Mouse (Mus musculus) forebrain, embryonic 11.5 days (tissue): ENCODE results near the gene Gramd2. TPM values are rescaled to one million over a fixed set of nuclear protein-coding genes. Genes with fewer than 3 reads are reported as not detected.

Experiments
- ATAC-seq: fragments of 200-750 bp; cut with Nextera tagmentation; replicated peaks from 2 replicates; pipeline ENCODE4 v1.8.0; 2017; ENCODE audit warnings: moderate TSS enrichment; ENCODE audit not compliant: low FRiP score
- DNase-seq: peaks from one replicate; pipeline ENCODE4 v3.0.0-alpha.2; 2017; ENCODE audit warnings: low spot score
- H3K27ac ChIP-seq: fragments of 300-500 bp; sonication (generic); 2 replicates; pipeline ENCODE4 v1.5.1; 2014; ENCODE audit warnings: low read depth, low read length
- H3K27me3 ChIP-seq: fragments of 300-500 bp; sonication (generic); 2 replicates; pipeline ENCODE4 v1.6.1; 2014; ENCODE audit warnings: mild to moderate bottlenecking, low read length, mixed read lengths; ENCODE audit not compliant: control insufficient read depth, insufficient read depth
- H3K36me3 ChIP-seq: fragments of 300-500 bp; sonication (generic); 2 replicates; pipeline ENCODE4 v1.6.1; 2014; ENCODE audit warnings: mild to moderate bottlenecking, low read length, moderate library complexity, mixed read lengths; ENCODE audit not compliant: control insufficient read depth, insufficient read depth
- H3K4me1 ChIP-seq: fragments of 300-500 bp; sonication (generic); replicated peaks from 2 replicates; pipeline ENCODE4 v1.6.1; 2014; ENCODE audit warnings: low read length, mixed read lengths; ENCODE audit not compliant: control insufficient read depth, insufficient read depth
- H3K4me2 ChIP-seq: fragments of 300-500 bp; sonication (generic); 2 replicates; pipeline ENCODE4 v1.6.1; 2014; ENCODE audit warnings: low read depth, mild to moderate bottlenecking, low read length, moderate library complexity, mixed read lengths; ENCODE audit not compliant: severe bottlenecking
- H3K4me3 ChIP-seq: fragments of 300-500 bp; sonication (generic); 2 replicates; pipeline ENCODE4 v1.5.1; 2014; ENCODE audit warnings: low read depth, low read length
- H3K9ac ChIP-seq: fragments of 300-500 bp; sonication (generic); 2 replicates; pipeline ENCODE4 v1.6.1; 2014; ENCODE audit warnings: low read length
- H3K9me3 ChIP-seq: fragments of 300-500 bp; sonication (generic); 2 replicates; pipeline ENCODE4 v1.6.1; 2016; ENCODE audit warnings: low read length, mixed read lengths; ENCODE audit not compliant: control insufficient read depth
- WGBS: fragments of 180-500 bp; shearing (Covaris S2); extraction: QIAGEN DNeasy Blood & Tissue Kit; methylation state at CpG from one replicate; pipeline ENCODE4 v1.1.7; 2014; 5-methylcytosine and 5-hydroxymethylcytosine counted together
- polyA plus RNA-seq: library from polyadenylated mRNA; unstranded; fragments of >200 nt; fragmentation: Nextera tagmentation; extraction: Ambion mirVana; gene quantifications from 2 replicates; pipeline ENCODE4 v1.2.1, GENCODE M21; 2014

The Gramd2 gene
- polyA plus RNA-seq, 1 experiment from 2014 or later: 0.48 TPM

- no peaks in the 10 kb centered on the region for H3K9me3 ChIP-seq
- H3K27ac ChIP-seq: peak overlapping the region; percentile 98
- H3K4me3 ChIP-seq: peak overlapping the region; percentile 84
- no peaks in the 10 kb centered on the region for H3K27me3 ChIP-seq
- peak overlapping the region; percentile 97 for H3K9ac ChIP-seq
- DNase-seq (peak; percentile 98), ATAC-seq (peak; percentile 66)
- WGBS: under 1% methylated on average over 65 of the region's 65 CpGs
- H3K4me1 ChIP-seq: peaks cover 18% of the 10 kb centered on the region; the same call in 1 of the 2 replicates
- H3K36me3 ChIP-seq: no peaks in the 10 kb centered on the region; the same call in 1 of the 2 replicates
- peak overlapping the region; percentile 53 for H3K4me2 ChIP-seq
Observed at GRCm38 (mm10) chr9:59656635-59657617, 23.0 kb upstream of the Gramd2 start.

- Histone ChIP-seq H3K36me3 (peaks cover 2% of the 10 kb centered on the region), H3K9me3 (no peaks in the 10 kb centered on the region), H3K4me3 (peak overlapping the region; percentile 84), H3K27me3 (no peaks in the 10 kb centered on the region), H3K4me2 (peak overlapping the region; percentile 53), H3K27ac (peak overlapping the region; percentile 98; the same call in 1 of the 2 replicates), H3K4me1 (peaks cover 20% of the 10 kb centered on the region; the same call in 1 of the 2 replicates), H3K9ac (peak overlapping the region; percentile 97)
- 2% methylated on average over 4 of the region's 4 CpGs for WGBS
- no peak for DNase-seq
- ATAC-seq: no peak
Observed at GRCm38 (mm10) chr9:59658146-59658545, 21.8 kb upstream of the Gramd2 start.

- Histone ChIP-seq H3K27ac (peak overlapping the region; percentile 20; the same call in 1 of the 2 replicates), H3K9me3 (no peaks in the 10 kb centered on the region), H3K4me2 (peak overlapping the region; percentile 53), H3K9ac (peak overlapping the region; percentile 97), H3K27me3 (no peaks in the 10 kb centered on the region), H3K4me3 (peak overlapping the region; percentile 84), H3K36me3 (peaks cover 6% of the 10 kb centered on the region), H3K4me1 (peaks cover 22% of the 10 kb centered on the region; the same call in 1 of the 2 replicates)
- peak; percentile 94 for DNase-seq
- WGBS: 22% methylated on average over 14 of the region's 14 CpGs
- ATAC-seq: peak; percentile 27; the same call in 1 of the 2 replicates
Observed at GRCm38 (mm10) chr9:59659036-59660026, 20.6 kb upstream of the Gramd2 start.

- DNase-seq: no peak
- ATAC-seq: no peak
- H3K4me1 ChIP-seq: peaks cover 22% of the 10 kb centered on the region; the same call in 1 of the 2 replicates
- H3K9ac ChIP-seq: no peak overlapping the region
- peak overlapping the region; percentile 53 for H3K4me2 ChIP-seq
- H3K27ac ChIP-seq: no peak overlapping the region
- H3K36me3 ChIP-seq: peaks cover 14% of the 10 kb centered on the region
- 62% methylated on average over 10 of the region's 10 CpGs for WGBS
- H3K9me3 ChIP-seq: no peaks in the 10 kb centered on the region
- no peaks in the 10 kb centered on the region for H3K27me3 ChIP-seq
- peak overlapping the region; percentile 84 for H3K4me3 ChIP-seq
Observed at GRCm38 (mm10) chr9:59660421-59660820, 19.5 kb upstream of the Gramd2 start.

- H3K27me3 ChIP-seq: no peaks in the 10 kb centered on the region
- no peak overlapping the region for H3K27ac ChIP-seq
- peaks cover 20% of the 10 kb centered on the region; the same call in 1 of the 2 replicates for H3K4me1 ChIP-seq
- H3K36me3 ChIP-seq: peaks cover 20% of the 10 kb centered on the region
- DNase-seq: no peak
- no peak overlapping the region for H3K9ac ChIP-seq
- H3K4me2 ChIP-seq: 0 out of 2 replicates have a peak overlapping the region, but pooled peaks have one; percentile 15
- no peak overlapping the region for H3K4me3 ChIP-seq
- WGBS: 71% methylated on average over 6 of the region's 6 CpGs
- ATAC-seq: no peak
- H3K9me3 ChIP-seq: no peaks in the 10 kb centered on the region
Observed at GRCm38 (mm10) chr9:59661298-59661975, 18.5 kb upstream of the Gramd2 start.

GRCm38 (mm10) chr9:59663226-59663625 is 16.7 kb upstream of the Gramd2 start:
- Histone ChIP-seq H3K9ac (no peak overlapping the region), H3K36me3 (peaks cover 32% of the 10 kb centered on the region), H3K27ac (no peak overlapping the region), H3K9me3 (no peaks in the 10 kb centered on the region), H3K4me3 (no peak overlapping the region), H3K4me1 (peaks cover 20% of the 10 kb centered on the region; the same call in 1 of the 2 replicates), H3K27me3 (no peaks in the 10 kb centered on the region), H3K4me2 (no peak overlapping the region)
- no peak for ATAC-seq
- 85% methylated on average over 7 of the region's 7 CpGs for WGBS
- DNase-seq: no peak

GRCm38 (mm10) chr9:59663957-59664356 is 16.0 kb upstream of the Gramd2 start:
- H3K9ac ChIP-seq: no peak overlapping the region
- H3K4me1 ChIP-seq: peaks cover 18% of the 10 kb centered on the region; the same call in 1 of the 2 replicates
- H3K27ac ChIP-seq: no peak overlapping the region
- H3K9me3 ChIP-seq: no peaks in the 10 kb centered on the region
- no peak overlapping the region for H3K4me3 ChIP-seq
- DNase-seq (no peak), ATAC-seq (no peak)
- H3K27me3 ChIP-seq: no peaks in the 10 kb centered on the region
- H3K4me2 ChIP-seq: no peak overlapping the region
- 55% methylated on average over 3 of the region's 3 CpGs for WGBS
- H3K36me3 ChIP-seq: peaks cover 36% of the 10 kb centered on the region
